Mouse (Mus musculus): ENCODE measurements around the gene Tmem184b.

DNA sequence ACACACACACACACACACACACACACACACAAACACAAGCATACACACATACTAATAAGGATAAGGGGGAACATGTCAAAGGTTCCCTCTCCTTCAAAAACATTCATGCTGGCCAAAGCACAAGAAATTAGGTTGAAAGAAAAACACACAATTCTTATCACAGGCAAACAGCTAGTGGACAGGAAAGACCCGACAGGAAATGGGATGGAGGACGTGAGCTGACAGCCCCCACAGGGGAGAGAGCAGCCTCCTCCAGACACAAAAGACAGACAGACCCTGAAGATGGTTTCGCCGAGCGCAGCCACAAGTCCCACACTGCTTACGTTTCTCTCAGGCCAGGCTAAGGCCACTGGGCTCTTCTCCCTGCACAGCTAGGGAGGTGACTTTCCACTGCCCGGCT lies 28.6 kb upstream of the Tmem184b start:
- TF ChIP-seq CTCF (conservative IDR thresholded peaks at IDR 0.05; ENCODE audit: insufficient read depth, insufficient read length, low read depth, low read length) (no peak), POLR2A (IDR thresholded peaks at IDR 0.05; ENCODE audit: low read depth, low read length) (no peak)

All from kidney, adult 2 months (tissue).